Mouse (Mus musculus) kidney, adult 2 months (tissue): ENCODE results near the gene Catip.

ENCODE experiments used
- CTCF ChIP-seq: fragments of 200-500 bp; conservative IDR thresholded peaks from 2 replicates; pipeline ENCODE4 v1.5.1; 2011; ENCODE audit warnings: low read depth, mild to moderate bottlenecking, control low read depth, low read length, moderate library complexity, mixed read lengths; ENCODE audit not compliant: insufficient read depth, insufficient read length
- POLR2A ChIP-seq: fragments of 200-500 bp; IDR thresholded peaks from one replicate; pipeline ENCODE4 v1.6.1; 2011; ENCODE audit warnings: low read depth, low read length, control low read depth

DNA sequence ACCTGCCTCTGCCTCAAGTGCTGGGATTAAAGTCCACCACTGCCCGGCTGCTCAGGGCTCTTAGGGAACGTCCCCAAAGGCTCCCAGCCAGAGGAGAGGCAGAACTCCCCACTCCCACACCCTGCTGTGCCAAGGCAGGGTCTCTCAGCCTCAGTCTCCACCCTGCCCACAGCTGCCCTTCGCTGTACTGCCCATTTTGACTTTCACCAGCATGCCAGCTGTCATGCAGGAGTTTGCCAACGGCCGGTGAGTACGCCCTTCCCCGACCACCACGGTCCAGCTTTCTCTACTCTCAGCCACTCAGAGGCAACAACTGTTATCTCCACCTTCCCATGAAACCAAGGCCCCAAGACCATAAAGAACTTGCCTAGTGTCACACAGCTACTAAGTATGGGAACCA lies 22.6 kb downstream of the Catip start:
- TF ChIP-seq CTCF (no peak), POLR2A (no peak)
